Mouse (Mus musculus): ENCODE measurements around the gene Vgf.

GRCm38 (mm10) chr5:137068711-137069110 lies 42.5 kb downstream of the Vgf start:
- TF ChIP-seq POLR2A (IDR thresholded peaks at IDR 0.05; ENCODE audit: borderline replicate concordance, low read depth, low read length) = no peak
- TF ChIP-seq CTCF (IDR thresholded peaks at IDR 0.05; ENCODE audit: low read depth, low read length) = no peak
